In genomic region chr6:129499516-129499915, GRCm38 (mm10) we compare ENCODE assay signal across 34 mouse cellular contexts. TPM values are rescaled to one million over a fixed set of nuclear protein-coding genes. Genes with fewer than 3 reads are reported as not detected.
"Had no signal": no experiment of that assay in that cellular context is flagged by ENCODE, and none has a peak within 500 bp of the region (broad histone marks: within the 10 kb centered on the region; RNA-seq: fewer than 3 reads in every experiment).

No protein-coding gene starts in this region.

RNA-seq across cellular contexts. Expression of gene Olr1, which starts 7.4 kb away (rescaled TPM):
- total RNA-seq: left cerebral cortex, adult 18-20 months; left cerebral cortex, adult 2 months; left cerebral cortex, postnatal 10 days; left cerebral cortex, postnatal 14 days; left cerebral cortex, postnatal 25 days; left cerebral cortex, postnatal 36 days; left cerebral cortex, postnatal 4 days; liver, adult 2 months; midbrain, postnatal 0 days had no signal
- polyA plus RNA-seq: limb, embryonic 10.5 days; limb, embryonic 11.5 days; limb, embryonic 12.5 days; limb, embryonic 13.5 days; limb, embryonic 15.5 days; liver, adult 2 months; midbrain, embryonic 11.5 days; midbrain, embryonic 13.5 days; midbrain, embryonic 14.5 days; midbrain, embryonic 15.5 days; midbrain, embryonic 16.5 days; midbrain, postnatal 0 days; neural tube, embryonic 11.5 days had no signal

RNA-seq across cellular contexts. Expression of gene Tmem52b, which starts 12.8 kb away (rescaled TPM):
- total RNA-seq: left cerebral cortex, adult 18-20 months; left cerebral cortex, adult 2 months; left cerebral cortex, adult 8-10 months; left cerebral cortex, postnatal 10 days; left cerebral cortex, postnatal 14 days; left cerebral cortex, postnatal 25 days; left cerebral cortex, postnatal 36 days; left cerebral cortex, postnatal 4 days; liver, adult 2 months; megakaryocyte-erythroid progenitor cell, adult 5-6 weeks; midbrain, postnatal 0 days had no signal
- polyA plus RNA-seq: limb, embryonic 10.5 days; limb, embryonic 11.5 days; limb, embryonic 12.5 days; limb, embryonic 14.5 days; liver, adult 2 months; liver, embryonic 11.5 days; liver, embryonic 12.5 days; liver, embryonic 13.5 days; liver, embryonic 14.5 days; liver, embryonic 16.5 days; liver, postnatal 0 days; lung, postnatal 0 days; macrophage; midbrain, embryonic 10.5 days; midbrain, embryonic 11.5 days; midbrain, embryonic 12.5 days; midbrain, embryonic 13.5 days; midbrain, embryonic 14.5 days; midbrain, embryonic 16.5 days; midbrain, postnatal 0 days; myocyte; neural tube, embryonic 11.5 days had no signal

RNA-seq across cellular contexts. Expression of gene Clec1a, which starts 47.7 kb away (rescaled TPM):
- total RNA-seq: megakaryocyte-erythroid progenitor cell, adult 5-6 weeks had no signal
